Comparison of ENCODE assay signal across 7 mouse cellular contexts in the genomic region with DNA sequence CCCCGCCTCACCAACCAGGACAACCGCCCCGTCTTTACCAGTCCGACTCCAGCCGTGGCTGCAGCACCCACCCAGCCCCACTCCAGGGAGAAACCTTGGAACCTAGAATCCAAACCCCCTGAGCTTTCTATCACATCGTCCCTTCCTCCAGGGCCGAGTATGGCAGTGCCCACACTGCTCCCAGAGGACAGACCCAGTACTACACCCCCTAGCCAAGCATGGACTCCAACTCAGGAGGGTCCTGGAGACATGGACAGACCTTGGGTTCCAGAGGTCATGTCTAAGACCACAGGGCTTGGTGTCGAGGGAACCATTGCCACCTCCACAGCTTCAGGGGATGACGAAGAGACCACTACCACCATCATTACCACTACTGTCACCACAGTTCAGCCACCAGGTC. TPM values are rescaled to one million over a fixed set of nuclear protein-coding genes. Genes with fewer than 3 reads are reported as not detected.
DNase-seq lines count a peak whose midpoint lies in the region; ATAC-seq and TF ChIP-seq lines count a peak whose summit lies in the region.

No protein-coding gene starts in this region.

- H3K9me3 ChIP-seq in liver, embryonic 11.5 days (ENCODE audit: control insufficient read depth, low read length): no peaks in the 10 kb centered on the region

- H3K27me3 ChIP-seq in liver, embryonic 11.5 days (replicated peaks; ENCODE audit: control insufficient read depth, insufficient read depth, low read length): peaks cover 43% of the 10 kb centered on the region

- ATAC-seq in liver, embryonic 11.5 days (replicated peaks; ENCODE audit: low FRiP score): no peak

- no peak overlapping the region for H3K4me3 ChIP-seq in liver, embryonic 11.5 days (ENCODE audit: low read depth, low read length)
- no peak overlapping the region for H3K4me3 ChIP-seq in bone marrow macrophage, adult 2 months (ENCODE audit: insufficient read depth, low read length)

- H3K9ac ChIP-seq in liver, embryonic 11.5 days (ENCODE audit: low read depth, low read length): no peak overlapping the region

- peak; percentile 40; the same call in 1 of the 2 replicates for TF ChIP-seq CTCF in bone marrow macrophage, adult 2 months (IDR thresholded peaks at IDR 0.05; ENCODE audit: low read depth, low read length)

- no peaks in the 10 kb centered on the region for H3K4me1 ChIP-seq in liver, embryonic 11.5 days (replicated peaks; ENCODE audit: control insufficient read depth, insufficient read depth, low read length)
- no peaks in the 10 kb centered on the region for H3K4me1 ChIP-seq in bone marrow macrophage, adult 2 months (ENCODE audit: control insufficient read depth, insufficient read depth, low read length)

- no peak for TF ChIP-seq POLR2A in bone marrow macrophage, adult 2 months (IDR thresholded peaks at IDR 0.05; ENCODE audit: borderline replicate concordance, low read depth, low read length)

- H3K36me3 ChIP-seq in liver, embryonic 11.5 days (ENCODE audit: control insufficient read depth, insufficient read depth, low read length): no peaks in the 10 kb centered on the region

- 26% methylated on average over 9 of the region's 9 CpGs for WGBS in liver, embryonic 11.5 days

- no peak overlapping the region for H3K4me2 ChIP-seq in liver, embryonic 11.5 days

- peak; percentile 23 for DNase-seq in liver
- DNase-seq in liver, embryonic 11.5 days (ENCODE audit: low spot score): no peak
- peak; percentile 43 for DNase-seq in induced T-regulatory cell, adult 2 months (ENCODE audit: low read depth)
- peak; percentile 59 for DNase-seq in retina, postnatal 1 day
- no peak for DNase-seq in heart, adult 18-20 months
- DNase-seq in natural killer cell, adult 2 months (ENCODE audit: low spot score in 2 of 2): no peak

- no peak overlapping the region for H3K27ac ChIP-seq in liver, embryonic 11.5 days (ENCODE audit: low read depth, low read length)
- H3K27ac ChIP-seq in bone marrow macrophage, adult 2 months (ENCODE audit: insufficient read depth, low read depth, low read length): no peak overlapping the region

RNA-seq across cellular contexts. Expression of gene Sez6, which starts 23.1 kb away (rescaled TPM):
- polyA plus RNA-seq in liver, embryonic 11.5 days (2014; fragmentation: Nextera tagmentation; extraction: Ambion mirVana): 0.36 TPM in 1 of 2 replicates, not detected in the other
- polyA plus RNA-seq in bone marrow macrophage, adult 2 months (2012; ENCODE audit: insufficient read depth, insufficient read length, missing spikeins): 0.24 TPM in 1 of 2 replicates, not detected in the other
- under 1 TPM; 0.12 to 0.31 TPM for total RNA-seq in heart, adult 18-20 months (2021)

RNA-seq across cellular contexts. Expression of gene Phf12, which starts 28.9 kb away (rescaled TPM):
- 17.0 and 18.6 TPM in 2 replicates for polyA plus RNA-seq in liver, embryonic 11.5 days (2014; fragmentation: Nextera tagmentation; extraction: Ambion mirVana)
- polyA plus RNA-seq in bone marrow macrophage, adult 2 months (2012; ENCODE audit: insufficient read depth, insufficient read length, missing spikeins): 42.5 and 47.8 TPM in 2 replicates
- total RNA-seq in heart, adult 18-20 months (2021): 10 to 100 TPM; 21.7 to 21.9 TPM

RNA-seq across cellular contexts. Expression of gene Pipox, which starts 59.8 kb away (rescaled TPM):
- 6.9 and 7.2 TPM in 2 replicates for polyA plus RNA-seq in liver, embryonic 11.5 days (2014; fragmentation: Nextera tagmentation; extraction: Ambion mirVana)
- not detected in 2 replicates for polyA plus RNA-seq in bone marrow macrophage, adult 2 months (2012; ENCODE audit: insufficient read depth, insufficient read length, missing spikeins)
- total RNA-seq in heart, adult 18-20 months (2021): under 1 TPM; 0.50 to 0.87 TPM

Comparison
In these comparisons a context has a peak if more than half of its experiments do, and no peak if none do; other contexts are left out.
1. DNase-seq: peak in liver (single experiment), induced T-regulatory cell, adult 2 months (single experiment) and retina, postnatal 1 day (single experiment); none in liver, embryonic 11.5 days (single experiment), heart, adult 18-20 months (0 of 2) and natural killer cell, adult 2 months (0 of 2).